Mouse (Mus musculus): ENCODE measurements around the gene Mroh2a.

- TF ChIP-seq ZC3H11A (IDR thresholded peaks at IDR 0.05; ENCODE audit: borderline replicate concordance, low read depth, low read length) (no peak), CHD2 (IDR thresholded peaks at IDR 0.05; ENCODE audit: low read depth, low read length) (no peak), HCFC1 (IDR thresholded peaks at IDR 0.05; ENCODE audit: borderline replicate concordance, insufficient read depth, low read length) (no peak), ZNF384 (IDR thresholded peaks at IDR 0.05; ENCODE audit: low read depth, low read length) (no peak)
These were observed 64.7 kb downstream of the Mroh2a start for GRCm38 (mm10) chr1:88291409-88292005.

Measured in ES-E14 (cell line).